Mouse (Mus musculus) c-Kit-positive CD71-positive TER-119-positive erythroid progenitor cells, embryonic 14.5 days (primary cell): ENCODE results near the gene Rxra.

ENCODE experiments used
- DNase-seq: peaks from one replicate; pipeline ENCODE4 v3.0.0-alpha.2; 2013; ENCODE audit warnings: low spot score

Gene Rxra

GRCm38 (mm10) chr2:27702283-27702682 is 26.0 kb downstream of the Rxra start:
- DNase-seq: no peak

- peak; percentile 79 for DNase-seq
Measured at GRCm38 (mm10) chr2:27702904-27703666, 26.8 kb downstream of the Rxra start.

GRCm38 (mm10) chr2:27703852-27704640 is 27.8 kb downstream of the Rxra start:
- DNase-seq: peak; percentile 34

GRCm38 (mm10) chr2:27704641-27705040 is 28.4 kb downstream of the Rxra start:
- no peak for DNase-seq

- no peak for DNase-seq
Measured at GRCm38 (mm10) chr2:27710871-27711382, 34.7 kb downstream of the Rxra start.

GRCm38 (mm10) chr2:27712626-27713025 is 36.4 kb downstream of the Rxra start:
- DNase-seq: no peak

GRCm38 (mm10) chr2:27713378-27713777 is 37.1 kb downstream of the Rxra start:
- no peak for DNase-seq

GRCm38 (mm10) chr2:27714131-27714530 is 37.9 kb downstream of the Rxra start:
- no peak for DNase-seq

GRCm38 (mm10) chr2:27715221-27715620 is 39.0 kb downstream of the Rxra start:
- no peak for DNase-seq

GRCm38 (mm10) chr2:27716339-27716738 is 40.1 kb downstream of the Rxra start:
- no peak for DNase-seq

GRCm38 (mm10) chr2:27718191-27718590 is 42.0 kb downstream of the Rxra start:
- DNase-seq: no peak

- no peak for DNase-seq
Measured at GRCm38 (mm10) chr2:27719601-27720000, 43.4 kb downstream of the Rxra start.

GRCm38 (mm10) chr2:27721611-27722010 is 45.4 kb downstream of the Rxra start:
- DNase-seq: no peak

- no peak for DNase-seq
Measured at GRCm38 (mm10) chr2:27724729-27725316, 48.6 kb downstream of the Rxra start.

GRCm38 (mm10) chr2:27727994-27728854 is 52.0 kb downstream of the Rxra start:
- no peak for DNase-seq

GRCm38 (mm10) chr2:27729009-27729408 is 52.8 kb downstream of the Rxra start:
- no peak for DNase-seq

- DNase-seq: peak; percentile 52
Measured at GRCm38 (mm10) chr2:27730002-27730905, 54.0 kb downstream of the Rxra start.

GRCm38 (mm10) chr2:27733021-27733420 is 56.8 kb downstream of the Rxra start:
- DNase-seq: no peak

GRCm38 (mm10) chr2:27734328-27734727 is 58.1 kb downstream of the Rxra start:
- no peak for DNase-seq

GRCm38 (mm10) chr2:27734800-27735199 is 58.6 kb downstream of the Rxra start:
- no peak for DNase-seq

GRCm38 (mm10) chr2:27736802-27737201 is 60.6 kb downstream of the Rxra start:
- DNase-seq: no peak
